Mouse (Mus musculus) myocyte (in vitro differentiated cells): ENCODE results near the gene Kctd2.

Source experiments
- CEBPB ChIP-seq: IDR thresholded peaks from 2 replicates; pipeline ENCODE4 v1.6.1; 2011; ENCODE audit warnings: mild to moderate bottlenecking, moderate library complexity; ENCODE audit not compliant: poor library complexity, insufficient read depth, severe bottlenecking
- E2F4 ChIP-seq: IDR thresholded peaks from one replicate; pipeline ENCODE4 v1.6.1; 2011; ENCODE audit warnings: mild to moderate bottlenecking, control low read depth, moderate library complexity; ENCODE audit not compliant: insufficient read depth
- MAX ChIP-seq: IDR thresholded peaks from one replicate; pipeline ENCODE4 v1.6.1; 2011; ENCODE audit warnings: low read depth, mild to moderate bottlenecking, control low read depth
- MYOD1 ChIP-seq, 3 experiments: IDR thresholded peaks; one replicate each; pipeline ENCODE4 v1.6.1; 2011; ENCODE audit warnings: control low read depth in 2 of 3, low read depth in 2 of 3, mild to moderate bottlenecking in 2 of 3, moderate library complexity in 1 of 3; ENCODE audit not compliant: insufficient read length in 2 of 3, control insufficient read depth in 1 of 3
- MYOG ChIP-seq, 3 experiments: IDR thresholded peaks; one replicate each; pipeline ENCODE4 v1.6.1; 2011; ENCODE audit warnings: control low read depth in 2 of 3, low read depth in 2 of 3, mild to moderate bottlenecking in 2 of 3; ENCODE audit not compliant: insufficient read length in 2 of 3, control insufficient read depth in 1 of 3, insufficient read depth in 1 of 3
- POLR2A ChIP-seq: IDR thresholded peaks from one replicate; pipeline ENCODE4 v1.6.1; 2011; ENCODE audit warnings: low read depth, mild to moderate bottlenecking, control low read depth, moderate library complexity; ENCODE audit not compliant: insufficient read length
- POLR2AphosphoS2 ChIP-seq: IDR thresholded peaks from one replicate; pipeline ENCODE4 v1.6.1; 2011; ENCODE audit warnings: low read depth, control low read depth; ENCODE audit not compliant: insufficient read length
- REST ChIP-seq: IDR thresholded peaks from one replicate; pipeline ENCODE4 v1.6.1; 2011; ENCODE audit warnings: mild to moderate bottlenecking, control low read depth, moderate library complexity; ENCODE audit not compliant: insufficient read depth, insufficient read length
- SRF ChIP-seq: IDR thresholded peaks from one replicate; pipeline ENCODE4 v1.6.1; 2011; ENCODE audit warnings: low read depth; ENCODE audit not compliant: control insufficient read depth, insufficient read length
- TCF12 ChIP-seq: IDR thresholded peaks from one replicate; pipeline ENCODE4 v1.6.1; 2011; ENCODE audit warnings: mild to moderate bottlenecking, control low read depth; ENCODE audit not compliant: poor library complexity, insufficient read depth, severe bottlenecking
- TCF3 ChIP-seq: IDR thresholded peaks from one replicate; pipeline ENCODE4 v1.6.1; 2011; ENCODE audit warnings: low read depth, control low read depth; ENCODE audit not compliant: insufficient read length
- USF1 ChIP-seq: IDR thresholded peaks from one replicate; pipeline ENCODE4 v1.6.1; 2011; ENCODE audit warnings: low read depth, mild to moderate bottlenecking, control low read depth, moderate library complexity

DNA sequence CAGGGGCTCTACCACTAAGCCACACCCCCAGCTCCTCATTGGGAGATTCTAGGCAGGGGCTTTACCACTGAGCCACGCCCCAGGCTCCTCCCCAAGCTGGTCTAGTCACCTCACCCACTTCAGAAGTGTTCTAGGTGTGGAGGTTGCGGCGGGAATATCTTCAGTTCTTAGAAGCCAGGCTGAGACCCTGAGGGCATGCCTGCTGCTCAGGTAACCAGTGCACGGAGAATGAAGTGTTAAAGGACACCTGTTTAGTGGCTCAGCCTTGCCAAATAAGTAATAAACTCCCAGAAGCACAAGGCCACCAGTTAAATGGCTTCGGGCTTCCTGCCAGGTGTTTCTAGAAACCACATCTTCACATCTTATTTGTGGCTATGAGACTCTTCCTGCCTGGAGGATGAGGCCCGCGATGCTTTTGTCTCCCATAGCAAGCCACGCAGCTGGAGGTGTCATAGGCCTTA is 31.9 kb downstream of the Kctd2 start:
- TF ChIP-seq POLR2A: no peak
- no peak for TF ChIP-seq MAX
- no peak for TF ChIP-seq E2F4
- no peak for TF ChIP-seq MYOG (IDR thresholded peaks at IDR 0.05; ENCODE audit: control insufficient read depth in 1 of 3, insufficient read depth in 1 of 3, insufficient read length in 2 of 3, low read depth in 2 of 3)
- TF ChIP-seq MYOD1 (IDR thresholded peaks at IDR 0.05; ENCODE audit: control insufficient read depth in 1 of 3, insufficient read length in 2 of 3, low read depth in 2 of 3): no peak
- TF ChIP-seq CEBPB: no peak
- TF ChIP-seq POLR2AphosphoS2: no peak
- no peak for TF ChIP-seq TCF3
- TF ChIP-seq REST: no peak
- no peak for TF ChIP-seq TCF12
- no peak for TF ChIP-seq USF1
- TF ChIP-seq SRF: no peak
